Mouse (Mus musculus) forebrain, embryonic 16.5 days (tissue): ENCODE measurements around the gene Ccdc33. TPM values are rescaled to one million over a fixed set of nuclear protein-coding genes. Genes with fewer than 3 reads are reported as not detected.
A peak's percentile ranks its signal among the peaks of the same experiment; 100 is the strongest.

ENCODE experiments used
- ATAC-seq: fragments of 200-750 bp; cut with Nextera tagmentation; 2 replicates; pipeline ENCODE4 v1.8.0; 2017; ENCODE audit warnings: mild to moderate bottlenecking, moderate library complexity
- H3K27ac ChIP-seq: fragments of 300-500 bp; sonication (generic); 2 replicates; pipeline ENCODE4 v1.5.1; 2014; ENCODE audit warnings: low read length, control low read depth
- H3K27me3 ChIP-seq: fragments of 300-500 bp; sonication (generic); replicated peaks from 2 replicates; pipeline ENCODE4 v1.6.1; 2014; ENCODE audit warnings: low read length; ENCODE audit not compliant: control insufficient read depth, insufficient read depth
- H3K36me3 ChIP-seq: fragments of 300-500 bp; sonication (generic); 2 replicates; pipeline ENCODE4 v1.6.1; 2014; ENCODE audit not compliant: control insufficient read depth, insufficient read depth
- H3K4me1 ChIP-seq: fragments of 300-500 bp; sonication (generic); replicated peaks from 2 replicates; pipeline ENCODE4 v1.6.1; 2014; ENCODE audit warnings: low read length; ENCODE audit not compliant: control insufficient read depth, insufficient read depth
- H3K4me2 ChIP-seq: fragments of 300-500 bp; sonication (generic); 2 replicates; pipeline ENCODE4 v1.6.1; 2014; ENCODE audit warnings: mild to moderate bottlenecking, low read length, control low read depth
- H3K4me3 ChIP-seq: fragments of 300-500 bp; sonication (generic); replicated peaks from 2 replicates; pipeline ENCODE4 v1.5.1; 2014; ENCODE audit warnings: mild to moderate bottlenecking, low read length, control low read depth
- H3K9ac ChIP-seq: fragments of 300-500 bp; sonication (generic); replicated peaks from 2 replicates; pipeline ENCODE4 v1.6.1; 2014; ENCODE audit warnings: low read depth, low read length, control low read depth
- H3K9me3 ChIP-seq: fragments of 300-500 bp; sonication (generic); 2 replicates; pipeline ENCODE4 v1.6.1; 2016; ENCODE audit warnings: low read length; ENCODE audit not compliant: control insufficient read depth
- WGBS: fragments of 180-500 bp; shearing (Covaris S2); extraction: QIAGEN DNeasy Blood & Tissue Kit; methylation state at CpG from one replicate; pipeline ENCODE4 v1.1.7; 2014; 5-methylcytosine and 5-hydroxymethylcytosine counted together
- polyA plus RNA-seq: library from polyadenylated mRNA; unstranded; fragments of >200 nt; fragmentation: Nextera tagmentation; extraction: Ambion mirVana; gene quantifications from 2 replicates; pipeline ENCODE4 v1.2.1, GENCODE M21; 2015

Ccdc33 gene
- polyA plus RNA-seq, 1 experiment from 2014 or later = 0.79 TPM

- H3K9ac ChIP-seq = no peak overlapping the region
- H3K4me3 ChIP-seq = no peak overlapping the region
- no peaks in the 10 kb centered on the region for H3K9me3 ChIP-seq
- no peaks in the 10 kb centered on the region for H3K36me3 ChIP-seq
- peak overlapping the region; percentile 46; the same call in 1 of the 2 replicates for H3K27ac ChIP-seq
- 49% methylated on average over 3 of the region's 3 CpGs for WGBS
- peaks cover 27% of the 10 kb centered on the region for H3K4me1 ChIP-seq
- H3K4me2 ChIP-seq = no peak overlapping the region
- H3K27me3 ChIP-seq = no peaks in the 10 kb centered on the region
- peak; percentile 36; the same call in 1 of the 2 replicates for ATAC-seq
Observed at GRCm38 (mm10) chr9:58155366-58155765, 36.7 kb upstream of the Ccdc33 start.

- H3K27ac ChIP-seq = no peak overlapping the region
- H3K9me3 ChIP-seq = no peaks in the 10 kb centered on the region
- H3K4me2 ChIP-seq = no peak overlapping the region
- H3K27me3 ChIP-seq = no peaks in the 10 kb centered on the region
- ATAC-seq = no peak; the same call in 1 of the 2 replicates
- H3K36me3 ChIP-seq = no peaks in the 10 kb centered on the region
- no peak overlapping the region for H3K4me3 ChIP-seq
- whole genome bisulfite sequencing = 51% methylated on average over 3 of the region's 3 CpGs
- no peak overlapping the region for H3K9ac ChIP-seq
- H3K4me1 ChIP-seq = peaks cover 16% of the 10 kb centered on the region
Observed at GRCm38 (mm10) chr9:58153095-58153494, 34.5 kb upstream of the Ccdc33 start.

- peaks cover 15% of the 10 kb centered on the region for H3K4me1 ChIP-seq
- WGBS = 81% methylated on average over 4 of the region's 4 CpGs
- H3K27me3 ChIP-seq = no peaks in the 10 kb centered on the region
- no peaks in the 10 kb centered on the region for H3K9me3 ChIP-seq
- H3K27ac ChIP-seq = no peak overlapping the region
- no peak overlapping the region for H3K4me3 ChIP-seq
- no peak overlapping the region for H3K9ac ChIP-seq
- H3K4me2 ChIP-seq = no peak overlapping the region
- no peaks in the 10 kb centered on the region for H3K36me3 ChIP-seq
- ATAC-seq = no peak
Observed at GRCm38 (mm10) chr9:58150733-58151361, 32.2 kb upstream of the Ccdc33 start.

GRCm38 (mm10) chr9:58148806-58149205 is 30.2 kb upstream of the Ccdc33 start:
- 72% methylated on average over 2 of the region's 2 CpGs for WGBS

GRCm38 (mm10) chr9:58145417-58145816 is 26.8 kb upstream of the Ccdc33 start:
- Histone ChIP-seq H3K27ac (no peak overlapping the region), H3K9ac (no peak overlapping the region), H3K36me3 (no peaks in the 10 kb centered on the region), H3K9me3 (no peaks in the 10 kb centered on the region), H3K4me3 (no peak overlapping the region), H3K27me3 (no peaks in the 10 kb centered on the region), H3K4me2 (no peak overlapping the region), H3K4me1 (peaks cover 2% of the 10 kb centered on the region; the same call in 1 of the 2 replicates)
- ATAC-seq = no peak
- WGBS = 87% methylated on average over 5 of the region's 5 CpGs

More at GRCm38 (mm10) chr9:58148806-58149205, 30.2 kb upstream of the Ccdc33 start:
- no peaks in the 10 kb centered on the region for H3K27me3 ChIP-seq
- H3K27ac ChIP-seq = no peak overlapping the region
- ATAC-seq = no peak
- H3K36me3 ChIP-seq = no peaks in the 10 kb centered on the region
- H3K4me1 ChIP-seq = peaks cover 8% of the 10 kb centered on the region; the same call in 1 of the 2 replicates
- no peaks in the 10 kb centered on the region for H3K9me3 ChIP-seq
- H3K4me3 ChIP-seq = no peak overlapping the region
- no peak overlapping the region for H3K4me2 ChIP-seq
- no peak overlapping the region for H3K9ac ChIP-seq

GRCm38 (mm10) chr9:58144664-58145063 is 26.0 kb upstream of the Ccdc33 start:
- no peaks in the 10 kb centered on the region for H3K36me3 ChIP-seq
- peaks cover 7% of the 10 kb centered on the region for H3K4me1 ChIP-seq
- no peaks in the 10 kb centered on the region for H3K9me3 ChIP-seq

GRCm38 (mm10) chr9:58143419-58143818 is 24.8 kb upstream of the Ccdc33 start:
- H3K4me1 ChIP-seq = peaks cover 7% of the 10 kb centered on the region
- H3K4me3 ChIP-seq = no peak overlapping the region
- H3K9ac ChIP-seq = no peak overlapping the region
- no peaks in the 10 kb centered on the region for H3K36me3 ChIP-seq
- 52% methylated on average over 7 of the region's 7 CpGs for WGBS
- no peak overlapping the region for H3K27ac ChIP-seq
- no peaks in the 10 kb centered on the region for H3K9me3 ChIP-seq
- ATAC-seq = no peak
- H3K4me2 ChIP-seq = no peak overlapping the region
- H3K27me3 ChIP-seq = no peaks in the 10 kb centered on the region

More at GRCm38 (mm10) chr9:58144664-58145063, 26.0 kb upstream of the Ccdc33 start:
- Histone ChIP-seq H3K4me2 (no peak overlapping the region), H3K4me3 (no peak overlapping the region), H3K9ac (no peak overlapping the region), H3K27me3 (no peaks in the 10 kb centered on the region), H3K27ac (no peak overlapping the region)
- no peak for ATAC-seq
- 56% methylated on average over 1 of the region's 1 CpGs for WGBS

GRCm38 (mm10) chr9:58139947-58140346 is 21.3 kb upstream of the Ccdc33 start:
- H3K9ac ChIP-seq = no peak overlapping the region
- H3K27me3 ChIP-seq = no peaks in the 10 kb centered on the region
- peaks cover 11% of the 10 kb centered on the region for H3K4me1 ChIP-seq
- ATAC-seq = peak; percentile 49
- no peaks in the 10 kb centered on the region for H3K36me3 ChIP-seq
- no peaks in the 10 kb centered on the region for H3K9me3 ChIP-seq
- H3K4me2 ChIP-seq = no peak overlapping the region
- H3K4me3 ChIP-seq = no peak overlapping the region
- peak overlapping the region; percentile 14; the same call in 1 of the 2 replicates for H3K27ac ChIP-seq
- whole genome bisulfite sequencing = 33% methylated on average over 6 of the region's 6 CpGs

- Histone ChIP-seq H3K9me3 (no peaks in the 10 kb centered on the region), H3K4me2 (no peak overlapping the region), H3K27me3 (no peaks in the 10 kb centered on the region), H3K36me3 (no peaks in the 10 kb centered on the region), H3K4me1 (peaks cover 23% of the 10 kb centered on the region), H3K4me3 (no peak overlapping the region), H3K27ac (no peak overlapping the region), H3K9ac (no peak overlapping the region)
- ATAC-seq = no peak
- WGBS = 45% methylated on average over 2 of the region's 2 CpGs
Observed at GRCm38 (mm10) chr9:58135921-58136321, 17.3 kb upstream of the Ccdc33 start.
